Mouse (Mus musculus): Measurements from ENCODE around the gene Samd8. TPM values are rescaled to one million over a fixed set of nuclear protein-coding genes. Genes with fewer than 3 reads are reported as not detected.

Gene Samd8
- polyA plus RNA-seq, 1 experiment from 2014 or later: 13.7 TPM

GRCm38 (mm10) chr14:21809418-21809817, 59.1 kb downstream of the Samd8 start:
- H3K4me1 ChIP-seq (ENCODE audit: control insufficient read depth, insufficient read depth, low read length): no peaks in the 10 kb centered on the region
- no peaks in the 10 kb centered on the region for H3K36me3 ChIP-seq (ENCODE audit: control insufficient read depth, insufficient read depth, low read length)
- ATAC-seq (ENCODE audit: low read depth) (no peak), DNase-seq (ENCODE audit: low spot score) (no peak)
- 79% methylated on average over 2 of the region's 2 CpGs for WGBS
- no peak overlapping the region for H3K4me2 ChIP-seq (ENCODE audit: low read depth, low read length)
- H3K9ac ChIP-seq (ENCODE audit: low read depth, low read length): no peak overlapping the region
- H3K27ac ChIP-seq (replicated peaks; ENCODE audit: low read depth, low read length): no peak overlapping the region
- no peaks in the 10 kb centered on the region for H3K9me3 ChIP-seq (ENCODE audit: control insufficient read depth, low read length)
- H3K4me3 ChIP-seq (ENCODE audit: low read depth, low read length): no peak overlapping the region
- H3K27me3 ChIP-seq (replicated peaks; ENCODE audit: control insufficient read depth, insufficient read depth, low read length): no peaks in the 10 kb centered on the region

- no peak for DNase-seq (ENCODE audit: low spot score)
- 86% methylated on average over 4 of the region's 4 CpGs for WGBS
- no peaks in the 10 kb centered on the region for H3K9me3 ChIP-seq (ENCODE audit: control insufficient read depth, low read length)
- no peak overlapping the region for H3K9ac ChIP-seq (ENCODE audit: low read depth, low read length)
- H3K27ac ChIP-seq (replicated peaks; ENCODE audit: low read depth, low read length): no peak overlapping the region
- H3K4me2 ChIP-seq (ENCODE audit: low read depth, low read length): no peak overlapping the region
- H3K4me1 ChIP-seq (ENCODE audit: control insufficient read depth, insufficient read depth, low read length): no peaks in the 10 kb centered on the region
- H3K36me3 ChIP-seq (ENCODE audit: control insufficient read depth, insufficient read depth, low read length): no peaks in the 10 kb centered on the region
- no peak for ATAC-seq (ENCODE audit: low read depth)
- no peaks in the 10 kb centered on the region for H3K27me3 ChIP-seq (replicated peaks; ENCODE audit: control insufficient read depth, insufficient read depth, low read length)
- no peak overlapping the region for H3K4me3 ChIP-seq (ENCODE audit: low read depth, low read length)
These were observed 61.0 kb downstream of the Samd8 start for GRCm38 (mm10) chr14:21811301-21811700.

- H3K9ac ChIP-seq (ENCODE audit: low read depth, low read length): no peak overlapping the region
- no peaks in the 10 kb centered on the region for H3K36me3 ChIP-seq (ENCODE audit: control insufficient read depth, insufficient read depth, low read length)
- H3K4me2 ChIP-seq (ENCODE audit: low read depth, low read length): no peak overlapping the region
- ATAC-seq (ENCODE audit: low read depth) (no peak), DNase-seq (ENCODE audit: low spot score) (no peak)
- no peak overlapping the region for H3K4me3 ChIP-seq (ENCODE audit: low read depth, low read length)
- no peak overlapping the region for H3K27ac ChIP-seq (replicated peaks; ENCODE audit: low read depth, low read length)
- no peaks in the 10 kb centered on the region for H3K4me1 ChIP-seq (ENCODE audit: control insufficient read depth, insufficient read depth, low read length)
- H3K9me3 ChIP-seq (ENCODE audit: control insufficient read depth, low read length): no peaks in the 10 kb centered on the region
- H3K27me3 ChIP-seq (replicated peaks; ENCODE audit: control insufficient read depth, insufficient read depth, low read length): no peaks in the 10 kb centered on the region
- 83% methylated on average over 10 of the region's 10 CpGs for WGBS
These were observed 61.5 kb downstream of the Samd8 start for GRCm38 (mm10) chr14:21811744-21812393.

GRCm38 (mm10) chr14:21812590-21813162, 62.3 kb downstream of the Samd8 start:
- ATAC-seq (ENCODE audit: low read depth): no peak
- H3K9me3 ChIP-seq (ENCODE audit: control insufficient read depth, low read length): no peaks in the 10 kb centered on the region

DNA sequence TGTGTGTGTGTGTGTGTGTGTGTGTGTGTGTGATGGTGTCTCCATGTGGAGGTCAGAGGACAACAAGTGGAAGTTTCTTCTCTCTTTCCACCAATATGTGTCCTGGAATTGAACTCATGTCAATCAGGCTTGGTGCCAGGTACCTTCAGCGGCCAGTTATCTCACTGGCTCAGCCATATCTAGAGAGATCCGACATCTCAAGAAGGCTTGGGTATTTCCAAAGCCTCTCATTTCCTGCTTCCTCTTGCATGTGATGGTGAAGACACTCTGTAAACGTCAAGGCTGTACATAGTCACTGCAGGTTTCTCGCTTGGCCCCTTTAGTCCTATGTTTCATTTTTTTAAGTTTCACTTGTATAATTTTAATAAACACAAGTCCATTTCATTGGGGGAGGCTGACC, 62.9 kb downstream of the Samd8 start:
- no peaks in the 10 kb centered on the region for H3K9me3 ChIP-seq (ENCODE audit: control insufficient read depth, low read length)
- H3K4me2 ChIP-seq (ENCODE audit: low read depth, low read length): no peak overlapping the region
- DNase-seq (ENCODE audit: low spot score): no peak
- 82% methylated on average over 4 of the region's 4 CpGs for WGBS
- no peak overlapping the region for H3K4me3 ChIP-seq (ENCODE audit: low read depth, low read length)
- ATAC-seq (ENCODE audit: low read depth): no peak
- H3K27ac ChIP-seq (replicated peaks; ENCODE audit: low read depth, low read length): no peak overlapping the region
- no peaks in the 10 kb centered on the region for H3K4me1 ChIP-seq (ENCODE audit: control insufficient read depth, insufficient read depth, low read length)
- H3K36me3 ChIP-seq (ENCODE audit: control insufficient read depth, insufficient read depth, low read length): no peaks in the 10 kb centered on the region
- no peak overlapping the region for H3K9ac ChIP-seq (ENCODE audit: low read depth, low read length)
- H3K27me3 ChIP-seq (replicated peaks; ENCODE audit: control insufficient read depth, insufficient read depth, low read length): no peaks in the 10 kb centered on the region

More at GRCm38 (mm10) chr14:21812590-21813162, 62.3 kb downstream of the Samd8 start:
- WGBS: 21% methylated on average over 13 of the region's 14 CpGs
- H3K36me3 ChIP-seq (ENCODE audit: control insufficient read depth, insufficient read depth, low read length): no peaks in the 10 kb centered on the region
- H3K4me1 ChIP-seq (ENCODE audit: control insufficient read depth, insufficient read depth, low read length): no peaks in the 10 kb centered on the region
- no peaks in the 10 kb centered on the region for H3K27me3 ChIP-seq (replicated peaks; ENCODE audit: control insufficient read depth, insufficient read depth, low read length)
- no peak overlapping the region for H3K4me2 ChIP-seq (ENCODE audit: low read depth, low read length)
- DNase-seq (ENCODE audit: low spot score): peak; percentile 77
- H3K27ac ChIP-seq (replicated peaks; ENCODE audit: low read depth, low read length): no peak overlapping the region
- no peak overlapping the region for H3K9ac ChIP-seq (ENCODE audit: low read depth, low read length)
- no peak overlapping the region for H3K4me3 ChIP-seq (ENCODE audit: low read depth, low read length)

DNA sequence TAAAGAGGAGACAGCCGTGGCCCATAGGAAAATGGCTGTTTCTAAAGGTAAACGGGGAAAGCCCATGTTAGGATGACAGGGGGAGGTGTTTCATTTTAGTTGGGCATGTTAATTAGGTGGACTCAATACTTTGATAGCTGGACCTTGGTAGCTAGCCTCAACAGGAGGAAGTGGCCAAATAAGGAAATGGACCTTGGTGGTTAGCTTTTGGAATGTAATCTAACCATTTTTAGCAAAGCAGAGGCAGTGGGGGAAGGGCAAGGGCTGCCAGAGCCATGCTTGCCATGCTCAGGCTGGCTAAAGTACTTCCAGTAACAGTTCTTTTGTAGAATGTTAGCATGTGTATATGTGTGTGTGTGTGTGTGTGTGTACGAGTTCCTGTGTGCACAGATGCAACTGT, 63.5 kb downstream of the Samd8 start:
- no peak overlapping the region for H3K4me3 ChIP-seq (ENCODE audit: low read depth, low read length)
- no peak overlapping the region for H3K9ac ChIP-seq (ENCODE audit: low read depth, low read length)
- no peak for DNase-seq (ENCODE audit: low spot score)
- no peaks in the 10 kb centered on the region for H3K4me1 ChIP-seq (ENCODE audit: control insufficient read depth, insufficient read depth, low read length)
- no peaks in the 10 kb centered on the region for H3K9me3 ChIP-seq (ENCODE audit: control insufficient read depth, low read length)
- ATAC-seq (ENCODE audit: low read depth): no peak
- 91% methylated on average over 3 of the region's 3 CpGs for WGBS
- no peak overlapping the region for H3K4me2 ChIP-seq (ENCODE audit: low read depth, low read length)
- H3K27me3 ChIP-seq (replicated peaks; ENCODE audit: control insufficient read depth, insufficient read depth, low read length): no peaks in the 10 kb centered on the region
- no peaks in the 10 kb centered on the region for H3K36me3 ChIP-seq (ENCODE audit: control insufficient read depth, insufficient read depth, low read length)
- H3K27ac ChIP-seq (replicated peaks; ENCODE audit: low read depth, low read length): no peak overlapping the region

- ATAC-seq (ENCODE audit: low read depth): no peak
- no peaks in the 10 kb centered on the region for H3K4me1 ChIP-seq (ENCODE audit: control insufficient read depth, insufficient read depth, low read length)
- no peak overlapping the region for H3K9ac ChIP-seq (ENCODE audit: low read depth, low read length)
- no peak for DNase-seq (ENCODE audit: low spot score)
- H3K36me3 ChIP-seq (ENCODE audit: control insufficient read depth, insufficient read depth, low read length): no peaks in the 10 kb centered on the region
- no peak overlapping the region for H3K4me3 ChIP-seq (ENCODE audit: low read depth, low read length)
- WGBS: 88% methylated on average over 4 of the region's 4 CpGs
- H3K4me2 ChIP-seq (ENCODE audit: low read depth, low read length): no peak overlapping the region
- H3K27me3 ChIP-seq (replicated peaks; ENCODE audit: control insufficient read depth, insufficient read depth, low read length): no peaks in the 10 kb centered on the region
- H3K9me3 ChIP-seq (ENCODE audit: control insufficient read depth, low read length): no peaks in the 10 kb centered on the region
- no peak overlapping the region for H3K27ac ChIP-seq (replicated peaks; ENCODE audit: low read depth, low read length)
These were observed 64.3 kb downstream of the Samd8 start for GRCm38 (mm10) chr14:21814606-21815005.

DNA sequence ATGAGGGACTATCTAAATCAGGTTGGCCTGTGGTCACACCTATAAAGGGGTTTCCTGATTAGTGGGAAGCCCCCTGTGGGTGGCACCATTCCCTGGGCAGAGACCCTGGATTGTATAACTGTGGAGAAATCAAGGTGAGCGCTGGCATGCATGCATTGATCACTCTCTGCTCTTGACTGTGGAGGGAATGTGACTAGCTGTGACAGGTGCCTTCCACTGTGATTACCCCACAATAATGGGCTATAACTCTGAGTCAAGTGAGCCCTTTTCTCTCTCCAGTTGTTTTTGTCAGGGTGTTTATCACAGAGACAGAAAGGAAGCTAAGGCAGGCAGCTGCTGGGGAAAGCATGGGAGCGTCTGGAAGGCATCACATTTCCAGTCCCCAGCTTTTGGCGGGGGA, 65.9 kb downstream of the Samd8 start:
- H3K9ac ChIP-seq (ENCODE audit: low read depth, low read length): no peak overlapping the region
- no peak overlapping the region for H3K4me2 ChIP-seq (ENCODE audit: low read depth, low read length)
- no peak overlapping the region for H3K4me3 ChIP-seq (ENCODE audit: low read depth, low read length)
- H3K36me3 ChIP-seq (ENCODE audit: control insufficient read depth, insufficient read depth, low read length): no peaks in the 10 kb centered on the region
- 53% methylated on average over 3 of the region's 3 CpGs for WGBS
- no peak for ATAC-seq (ENCODE audit: low read depth)
- H3K9me3 ChIP-seq (ENCODE audit: control insufficient read depth, low read length): no peaks in the 10 kb centered on the region
- H3K27me3 ChIP-seq (replicated peaks; ENCODE audit: control insufficient read depth, insufficient read depth, low read length): no peaks in the 10 kb centered on the region
- no peaks in the 10 kb centered on the region for H3K4me1 ChIP-seq (ENCODE audit: control insufficient read depth, insufficient read depth, low read length)
- H3K27ac ChIP-seq (replicated peaks; ENCODE audit: low read depth, low read length): no peak overlapping the region
- no peak for DNase-seq (ENCODE audit: low spot score)

DNA sequence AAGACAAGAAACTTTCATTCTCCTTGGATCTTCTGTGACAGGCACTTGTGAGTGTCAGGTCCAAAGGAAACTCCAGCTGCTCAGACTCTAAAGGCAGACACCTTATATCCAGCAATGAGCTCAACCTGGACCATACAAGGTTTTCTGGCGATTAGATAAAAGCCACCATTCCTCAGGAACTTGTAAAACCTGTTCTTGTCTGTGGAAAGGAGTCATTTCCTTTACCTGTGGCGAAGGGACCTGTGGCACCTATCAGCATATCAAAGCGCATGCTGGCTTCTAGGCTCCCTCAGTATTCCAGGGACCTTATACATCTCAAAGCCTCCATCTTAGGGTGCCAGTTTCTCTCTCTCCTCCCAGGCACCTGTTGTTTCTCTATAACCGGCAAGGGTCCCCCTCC, 67.1 kb downstream of the Samd8 start:
- H3K27ac ChIP-seq (replicated peaks; ENCODE audit: low read depth, low read length): no peak overlapping the region
- no peaks in the 10 kb centered on the region for H3K36me3 ChIP-seq (ENCODE audit: control insufficient read depth, insufficient read depth, low read length)
- H3K27me3 ChIP-seq (replicated peaks; ENCODE audit: control insufficient read depth, insufficient read depth, low read length): no peaks in the 10 kb centered on the region
- H3K4me1 ChIP-seq (ENCODE audit: control insufficient read depth, insufficient read depth, low read length): no peaks in the 10 kb centered on the region
- no peaks in the 10 kb centered on the region for H3K9me3 ChIP-seq (ENCODE audit: control insufficient read depth, low read length)
- H3K4me2 ChIP-seq (ENCODE audit: low read depth, low read length): no peak overlapping the region
- no peak overlapping the region for H3K9ac ChIP-seq (ENCODE audit: low read depth, low read length)
- H3K4me3 ChIP-seq (ENCODE audit: low read depth, low read length): no peak overlapping the region
- DNase-seq (ENCODE audit: low spot score) (no peak), ATAC-seq (ENCODE audit: low read depth) (no peak; the same call in 1 of the 2 replicates)
- 43% methylated on average over 4 of the region's 4 CpGs for WGBS

Measured in embryonic facial prominence, embryonic 14.5 days (tissue).